Mouse (Mus musculus) CH12.LX (cell line): ENCODE data around the gene Ap1ar.

ENCODE experiments used
- CTCF ChIP-seq, 2 experiments: IDR thresholded peaks in 1 of 2; conservative IDR thresholded peaks in 1 of 2; 2 replicates each; pipeline ENCODE4 v1.5.1; 2011 to 2012; ENCODE audit warnings: low read depth in 2 of 2, low read length in 2 of 2, improper control_type of control experiment in 1 of 2, inconsistent platforms in 1 of 2, mild to moderate bottlenecking in 1 of 2, moderate library complexity in 1 of 2
- EP300 ChIP-seq: IDR thresholded peaks from 2 replicates; pipeline ENCODE4 v1.6.1; 2011; ENCODE audit warnings: low read length, improper control_type of control experiment
- HCFC1 ChIP-seq: IDR thresholded peaks from 2 replicates; pipeline ENCODE4 v1.6.1; 2012; ENCODE audit warnings: low read depth, mild to moderate bottlenecking, inconsistent platforms, low read length, improper control_type of control experiment
- JUN ChIP-seq: IDR thresholded peaks from 2 replicates; pipeline ENCODE4 v1.6.1; 2011; ENCODE audit warnings: low read depth, mild to moderate bottlenecking, low read length, improper control_type of control experiment, moderate library complexity; ENCODE audit not compliant: insufficient read depth
- KAT2A ChIP-seq: IDR thresholded peaks from 2 replicates; pipeline ENCODE4 v1.6.1; 2012; ENCODE audit warnings: low read length, improper control_type of control experiment, inconsistent platforms; ENCODE audit not compliant: insufficient replicate concordance
- MAFK ChIP-seq: IDR thresholded peaks from 2 replicates; pipeline ENCODE4 v1.6.1; 2011; ENCODE audit warnings: low read length, improper control_type of control experiment; ENCODE audit not compliant: insufficient replicate concordance
- MAX ChIP-seq: IDR thresholded peaks from 2 replicates; pipeline ENCODE4 v1.6.1; 2011; ENCODE audit warnings: low read length, improper control_type of control experiment
- NELFE ChIP-seq: IDR thresholded peaks from 2 replicates; pipeline ENCODE4 v1.6.1; 2011; ENCODE audit warnings: low read depth, low read length, improper control_type of control experiment
- POLR2A ChIP-seq: IDR thresholded peaks from 2 replicates; pipeline ENCODE4 v1.6.1; 2011; ENCODE audit warnings: low read depth, mild to moderate bottlenecking, improper control_type of control experiment, low read length
- POLR2AphosphoS2 ChIP-seq: IDR thresholded peaks from 2 replicates; pipeline ENCODE4 v1.6.1; 2011; ENCODE audit warnings: low read depth, low read length, improper control_type of control experiment
- SIN3A ChIP-seq: IDR thresholded peaks from 2 replicates; pipeline ENCODE4 v1.6.1; 2012; ENCODE audit warnings: low read length, improper control_type of control experiment, inconsistent platforms
- ZNF384 ChIP-seq: IDR thresholded peaks from 2 replicates; pipeline ENCODE4 v1.6.1; 2012; ENCODE audit warnings: low read depth, low read length, improper control_type of control experiment, inconsistent platforms

- TF ChIP-seq KAT2A: no peak
- TF ChIP-seq POLR2A: no peak
- TF ChIP-seq JUN: no peak
- no peak for TF ChIP-seq MAX
- no peak for TF ChIP-seq HCFC1
- TF ChIP-seq CTCF (conservative IDR thresholded peaks at IDR 0.05 in 1 of 2, IDR thresholded peaks at IDR 0.05 in 1 of 2; ENCODE audit: low read depth in 2 of 2, low read length in 2 of 2): no peak
- TF ChIP-seq EP300: no peak
- no peak for TF ChIP-seq POLR2AphosphoS2
- no peak for TF ChIP-seq ZNF384
- TF ChIP-seq NELFE: no peak
- TF ChIP-seq SIN3A: no peak
- no peak for TF ChIP-seq MAFK
These were observed 36.2 kb downstream of the Ap1ar start for GRCm38 (mm10) chr3:127801162-127801561.
